Mouse (Mus musculus): ENCODE measurements at regions not wholly inside any gene's neighbourhood (a gene's known extent, or its start where the extent isn't known, plus 50 kb on each side); places are given as distances from the start of the nearest gene placed in this dataset.

- TF ChIP-seq POLR2A (IDR thresholded peaks at IDR 0.05; ENCODE audit: borderline replicate concordance, insufficient read depth, low read length) = no peak
- TF ChIP-seq CTCF (IDR thresholded peaks at IDR 0.05; ENCODE audit: borderline replicate concordance, insufficient read depth, low read depth, low read length) = no peak
Measured at GRCm38 (mm10) chr15:62189565-62190181, 1266.9 kb upstream of the A1bg start.

Data from cerebellum, adult 2 months (tissue).